Mouse (Mus musculus) megakaryocyte, embryonic 14.5 days (primary cell): ENCODE measurements around the gene Sf3b6. TPM values are rescaled to one million over a fixed set of nuclear protein-coding genes. Genes with fewer than 3 reads are reported as not detected.
"Not testable (repeated sequence)": the region's sequence is repeated elsewhere in the genome, so short reads cannot be mapped to it uniquely, and the experiment has no call there.

Experiments used
- H3K27me3 ChIP-seq: replicated peaks from 2 replicates; pipeline ENCODE3; 2012; ENCODE audit warnings: inconsistent platforms
- H3K36me3 ChIP-seq: replicated peaks from 2 replicates; pipeline ENCODE3; 2012; ENCODE audit warnings: low read length, inconsistent platforms, mixed read lengths
- H3K4me1 ChIP-seq: 2 replicates; pipeline ENCODE4 v1.6.1; 2012; ENCODE audit warnings: inconsistent platforms
- H3K4me3 ChIP-seq: replicated peaks from 2 replicates; pipeline ENCODE3; 2012; ENCODE audit warnings: moderate library complexity, mild to moderate bottlenecking, inconsistent platforms
- H3K9me3 ChIP-seq: 2 replicates; pipeline ENCODE4 v1.6.1; 2012; ENCODE audit warnings: inconsistent platforms
- FLI1 ChIP-seq: IDR thresholded peaks from 2 replicates; pipeline ENCODE4 v1.6.1; 2012; ENCODE audit warnings: low read length, inconsistent platforms, mixed read lengths
- GATA1 ChIP-seq: IDR thresholded peaks from 3 replicates; pipeline ENCODE4 v1.6.1; 2012; ENCODE audit warnings: mixed read lengths, low read length, inconsistent platforms, borderline replicate concordance
- polyA plus RNA-seq: library from polyadenylated mRNA; stranded (reverse); fragments of >175 nt; gene quantifications from 2 replicates; pipeline ENCODE4 v1.2.3, GENCODE M21; 2012; ENCODE audit warnings: low replicate concordance; ENCODE audit not compliant: insufficient read depth

Sf3b6 gene
- 15.8 TPM in 1 of 2 replicates, not detected in the other for polyA plus RNA-seq

DNA sequence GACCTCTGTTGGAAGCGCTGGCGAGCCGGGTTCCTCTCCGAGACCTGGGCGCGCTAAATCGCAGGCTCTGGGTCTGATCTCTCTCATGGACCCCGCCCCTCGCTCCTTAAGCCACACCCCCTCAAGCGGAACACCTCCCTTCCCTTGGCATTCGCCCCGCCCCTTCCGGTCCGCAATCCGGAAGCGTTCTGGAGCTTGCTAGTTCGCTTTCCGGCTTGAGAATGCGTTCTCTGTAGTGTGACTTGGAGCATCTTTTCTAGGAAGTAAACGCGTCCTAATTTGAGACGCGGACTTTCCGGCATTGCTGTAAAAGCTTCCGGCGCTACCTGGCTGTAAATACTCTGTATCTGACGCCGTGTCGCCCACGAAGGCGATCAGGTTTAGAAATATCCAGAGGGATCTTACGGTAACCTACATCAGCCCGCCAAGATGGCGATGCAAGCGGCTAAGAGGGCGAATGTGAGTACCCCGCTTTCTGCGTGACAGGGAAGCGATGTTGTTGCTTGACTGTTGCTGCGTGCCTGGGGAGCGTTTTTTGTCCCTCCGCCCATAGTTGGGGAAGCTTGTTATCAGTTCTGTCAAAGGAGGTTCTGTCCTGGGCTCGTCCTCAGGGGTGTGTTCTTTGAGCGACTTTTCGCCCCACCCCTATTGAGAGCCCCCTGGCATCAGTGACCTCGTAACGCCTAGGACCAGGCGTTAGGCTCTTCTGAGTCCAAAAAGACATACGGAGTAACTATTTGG, at the start of gene Sf3b6:
Sf3b6 (plus strand) TSS at position 184 of the 741 bp plus-strand sequence.
- Histone ChIP-seq H3K4me1 (peaks cover 36% of the 10 kb centered on the region), H3K9me3 (no peaks in the 10 kb centered on the region), H3K36me3 (peaks cover 32% of the 10 kb centered on the region), H3K4me3 (peak within 1 kb of the TSS; percentile 100), H3K27me3 (peaks cover 5% of the 10 kb centered on the region)
- peak; percentile 94 for TF ChIP-seq FLI1
- no peak for TF ChIP-seq GATA1

DNA sequence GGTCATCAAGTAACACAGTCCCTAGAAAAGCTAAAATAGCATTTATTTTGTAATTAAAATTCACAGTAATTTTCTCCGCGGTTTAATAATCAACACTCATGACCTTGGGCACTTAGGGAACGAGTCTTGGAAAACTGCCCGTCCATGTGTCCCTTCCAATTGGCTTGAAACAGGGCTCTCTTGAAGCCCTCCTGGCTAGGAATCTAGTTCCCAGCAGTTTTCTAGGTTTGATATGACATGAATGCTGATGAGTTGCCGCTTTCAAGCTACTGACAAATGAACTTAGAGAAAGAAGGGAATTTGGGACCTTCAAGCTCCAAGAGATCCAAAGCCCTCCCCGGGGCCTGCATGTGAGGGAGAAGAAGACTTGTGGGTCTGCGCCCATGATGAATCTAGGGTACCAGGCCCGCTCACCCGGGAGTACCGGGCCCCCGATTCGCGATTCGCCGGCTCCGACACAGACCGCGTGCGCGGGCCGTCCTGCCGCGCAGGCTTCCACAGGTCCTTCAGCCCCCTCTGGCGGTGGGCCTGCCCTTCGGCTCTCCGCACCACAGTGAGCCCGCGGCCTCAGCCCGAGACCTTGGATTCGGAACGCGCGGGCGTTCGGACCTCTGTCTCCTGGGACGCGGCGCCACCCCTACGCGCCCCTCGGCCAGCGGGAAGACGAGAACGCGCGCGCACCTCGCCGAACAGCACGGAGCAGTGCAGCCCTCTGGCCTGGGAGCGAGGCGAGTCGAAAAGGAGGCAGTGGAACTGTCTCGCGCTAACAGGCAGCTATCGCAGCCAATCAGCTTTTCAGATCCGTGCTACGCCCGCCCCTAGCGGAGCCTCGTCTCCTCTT, 48.6 kb upstream of the Sf3b6 start, which contains the start of the genes Pfn4 and Fam228b:
Pfn4 (plus strand) TSS at position 531 of the 841 bp plus-strand sequence.
Fam228b (minus strand) TSS at position 776 of the 841 bp plus-strand sequence.
- peaks cover 4% of the 10 kb centered on the region for H3K36me3 ChIP-seq
- TF ChIP-seq GATA1 (no peak), FLI1 (no peak)
- H3K27me3 ChIP-seq = no peaks in the 10 kb centered on the region
- H3K4me1 ChIP-seq = peaks cover 21% of the 10 kb centered on the region
- peak within 1 kb of the TSS; percentile 98 for H3K4me3 ChIP-seq
- peaks cover 3% of the 10 kb centered on the region; the same call in 1 of the 2 replicates for H3K9me3 ChIP-seq

DNA sequence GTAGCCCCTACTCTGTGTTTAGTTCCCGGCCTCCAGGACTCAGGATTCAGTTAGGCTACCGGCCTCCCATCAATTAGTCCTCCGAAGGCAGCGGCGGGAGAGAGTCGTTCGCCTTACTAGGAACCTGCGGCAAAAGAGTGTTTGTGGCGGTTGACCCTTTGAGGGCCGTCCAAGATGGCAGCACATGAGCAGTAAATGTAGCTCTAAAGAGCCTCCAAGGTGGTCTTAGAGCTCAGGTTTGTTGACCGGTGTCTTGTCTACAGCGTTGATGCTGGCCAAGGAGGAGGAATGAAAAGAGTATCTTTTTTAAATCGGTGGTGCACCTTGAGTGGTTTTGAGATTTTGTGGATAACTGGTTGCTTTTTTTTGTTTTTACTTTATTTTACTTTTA, 48.0 kb upstream of the Sf3b6 start:
- peaks cover 27% of the 10 kb centered on the region for H3K4me1 ChIP-seq
- TF ChIP-seq GATA1 = no peak
- TF ChIP-seq FLI1 = no peak
- peak overlapping the region; percentile 98 for H3K4me3 ChIP-seq
- peaks cover 3% of the 10 kb centered on the region; the same call in 1 of the 2 replicates for H3K9me3 ChIP-seq
- no peaks in the 10 kb centered on the region for H3K27me3 ChIP-seq
- peaks cover 4% of the 10 kb centered on the region for H3K36me3 ChIP-seq

DNA sequence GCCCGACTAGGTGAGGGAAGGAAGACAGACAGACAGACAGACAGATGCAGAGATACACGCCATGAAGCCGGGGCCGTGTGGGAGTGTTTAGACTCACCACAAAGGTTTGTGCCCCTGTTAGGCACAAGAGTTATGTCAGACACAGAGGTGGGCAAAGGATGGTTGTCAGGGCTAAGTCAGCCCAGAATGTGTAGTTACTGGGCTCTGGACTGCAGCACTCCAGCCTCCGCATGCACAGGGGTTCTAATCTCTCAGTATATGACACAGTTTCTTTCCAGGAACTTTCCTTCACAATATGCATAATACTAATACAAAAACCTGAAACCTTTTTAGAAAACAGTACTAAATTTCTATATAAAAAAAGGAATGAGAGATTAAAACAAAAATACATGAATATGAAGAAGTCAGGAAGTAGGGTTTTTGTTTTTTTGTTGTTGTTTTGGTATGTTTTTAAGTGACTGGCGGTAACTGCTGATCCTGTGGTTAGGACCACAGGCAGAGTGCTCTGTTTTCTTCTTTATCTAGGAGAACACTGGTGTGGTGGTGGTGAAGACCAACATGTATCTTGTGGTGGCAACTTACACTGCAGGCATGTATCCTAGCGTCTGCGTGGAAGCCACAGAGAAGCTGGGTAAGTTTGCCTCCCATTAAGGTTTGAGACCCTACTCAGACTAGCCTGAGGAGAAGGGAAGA, 42.3 kb upstream of the Sf3b6 start:
- Histone ChIP-seq H3K9me3 (peaks cover 3% of the 10 kb centered on the region; the same call in 1 of the 2 replicates), H3K36me3 (peaks cover 8% of the 10 kb centered on the region), H3K4me3 (peak overlapping the region; percentile 88), H3K27me3 (no peaks in the 10 kb centered on the region), H3K4me1 (peaks cover 57% of the 10 kb centered on the region)
- no peak; the same call in 2 of the 3 replicates for TF ChIP-seq GATA1

DNA sequence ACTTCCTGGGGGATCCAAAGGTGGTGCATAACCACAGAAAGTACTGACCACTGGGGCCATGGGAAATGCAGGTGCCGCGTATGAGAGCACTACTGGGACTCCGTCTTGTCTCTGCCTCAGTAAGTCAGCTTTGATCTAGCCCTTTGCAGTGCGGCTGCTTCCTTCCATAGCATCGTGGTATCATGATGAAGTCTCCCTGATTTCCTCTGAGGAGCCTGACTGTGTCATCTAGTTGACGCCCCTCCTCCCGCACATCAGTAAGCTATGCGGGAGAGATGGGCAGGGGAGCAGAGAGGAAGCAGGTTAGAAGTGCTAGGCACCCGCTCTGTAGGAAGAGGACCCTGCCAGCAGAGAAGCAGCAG, 41.8 kb upstream of the Sf3b6 start:
- H3K9me3 ChIP-seq = peaks cover 3% of the 10 kb centered on the region; the same call in 1 of the 2 replicates
- H3K36me3 ChIP-seq = peaks cover 8% of the 10 kb centered on the region
- no peak for TF ChIP-seq FLI1
- no peaks in the 10 kb centered on the region for H3K27me3 ChIP-seq
- peak overlapping the region; percentile 88 for H3K4me3 ChIP-seq
- H3K4me1 ChIP-seq = peaks cover 57% of the 10 kb centered on the region

DNA sequence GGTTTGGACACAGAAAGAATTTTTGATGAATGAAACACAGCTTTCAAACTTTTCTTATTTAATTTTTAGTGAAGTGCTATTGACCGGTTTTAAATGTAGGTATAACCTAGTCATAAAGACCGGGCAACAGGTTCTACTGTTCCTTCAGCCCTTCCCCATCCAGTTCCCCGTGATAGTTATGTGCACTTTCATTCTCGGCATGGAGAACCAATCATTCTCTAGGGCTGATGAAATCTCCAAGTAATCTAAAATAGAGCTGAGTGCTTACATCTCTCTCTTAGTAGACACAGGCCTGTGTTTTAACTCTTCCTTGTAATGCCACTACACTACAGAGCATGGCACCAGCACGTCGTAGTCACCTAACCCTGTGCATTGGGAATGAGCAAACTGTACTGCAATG, 39.6 kb upstream of the Sf3b6 start:
- H3K4me1 ChIP-seq = peaks cover 59% of the 10 kb centered on the region
- peaks cover 2% of the 10 kb centered on the region for H3K27me3 ChIP-seq
- H3K9me3 ChIP-seq = peaks cover 2% of the 10 kb centered on the region; the same call in 1 of the 2 replicates
- TF ChIP-seq FLI1 (no peak), GATA1 (no peak)
- no peak overlapping the region for H3K4me3 ChIP-seq
- peaks cover 6% of the 10 kb centered on the region for H3K36me3 ChIP-seq

DNA sequence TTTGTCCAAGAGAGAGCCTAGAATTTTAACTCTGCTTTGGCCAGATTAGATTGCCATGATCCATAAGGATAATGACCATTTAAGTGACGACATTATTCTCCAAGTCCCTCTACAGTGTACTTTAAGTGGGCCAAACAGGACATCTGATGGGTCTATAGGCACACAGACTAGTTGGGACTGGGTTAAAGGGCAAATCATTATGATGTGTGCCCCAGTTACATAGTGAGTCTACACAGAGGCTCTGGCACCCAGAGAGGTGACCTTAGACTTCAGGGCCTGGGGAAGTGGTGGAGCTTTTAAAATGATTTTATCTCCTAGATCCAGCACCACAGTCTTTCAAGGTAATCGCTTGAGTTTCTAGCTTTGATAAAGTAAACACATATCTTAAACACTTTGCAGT, 37.1 kb upstream of the Sf3b6 start:
- TF ChIP-seq FLI1 (no peak), GATA1 (no peak)
- peaks cover 4% of the 10 kb centered on the region for H3K36me3 ChIP-seq
- peaks cover 54% of the 10 kb centered on the region for H3K4me1 ChIP-seq
- H3K4me3 ChIP-seq = no peak overlapping the region
- H3K27me3 ChIP-seq = peaks cover 2% of the 10 kb centered on the region
- peaks cover 14% of the 10 kb centered on the region for H3K9me3 ChIP-seq

DNA sequence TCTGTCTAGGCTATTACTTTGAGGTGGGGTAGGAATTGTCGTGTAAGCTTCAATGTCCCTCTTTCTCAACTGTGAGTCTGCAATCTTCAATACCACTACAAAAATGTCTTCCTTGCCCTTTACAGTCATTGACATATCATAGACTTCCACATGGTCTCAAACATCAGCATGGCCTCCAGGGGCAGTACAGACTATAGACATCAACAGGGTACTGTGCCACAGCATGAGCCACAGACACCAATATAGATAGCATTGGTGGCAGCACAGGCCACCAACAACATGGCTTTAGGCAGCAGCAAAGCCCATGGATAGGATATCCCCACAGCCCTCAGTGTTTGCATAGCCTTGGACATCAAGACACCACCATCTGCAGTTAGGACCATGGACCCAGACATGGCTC, 36.1 kb upstream of the Sf3b6 start:
- peaks cover 14% of the 10 kb centered on the region for H3K9me3 ChIP-seq
- H3K27me3 ChIP-seq = peaks cover 2% of the 10 kb centered on the region
- H3K36me3 ChIP-seq = peaks cover 4% of the 10 kb centered on the region
- H3K4me1 ChIP-seq = peaks cover 43% of the 10 kb centered on the region
- peak overlapping the region; percentile 26 for H3K4me3 ChIP-seq
- TF ChIP-seq FLI1 (no peak), GATA1 (no peak)

DNA sequence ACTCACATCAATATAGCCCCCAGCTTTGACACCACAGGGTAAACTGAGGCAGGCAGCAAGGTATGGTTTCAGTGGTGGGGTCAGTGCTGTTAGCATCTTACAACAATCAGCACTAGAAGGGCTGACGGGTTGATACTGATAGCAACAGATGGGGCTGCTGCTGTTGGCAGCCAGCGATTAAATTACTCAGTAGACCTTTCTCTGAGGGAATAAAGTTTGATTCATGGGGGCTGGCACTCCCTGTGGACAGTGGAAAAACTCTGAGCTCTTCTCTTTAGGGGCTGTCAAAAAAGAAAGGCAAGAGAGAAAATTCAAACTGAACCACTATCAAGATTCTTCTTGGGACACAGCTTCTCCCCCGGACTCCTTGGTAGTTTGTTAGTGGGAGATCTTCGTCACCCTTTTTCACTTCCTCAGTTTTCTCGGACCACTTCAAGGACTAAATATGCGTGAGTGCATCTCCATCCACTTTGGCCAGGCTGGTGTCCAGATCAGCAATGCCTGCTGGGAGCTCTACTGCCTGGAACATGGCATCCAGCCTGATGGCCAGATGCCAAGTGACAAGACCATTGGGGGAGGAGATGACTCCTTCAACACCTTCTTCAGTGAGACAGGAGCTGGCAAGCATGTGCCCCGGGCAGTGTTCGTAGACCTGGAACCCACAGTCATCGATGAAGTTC, 35.5 kb upstream of the Sf3b6 start:
- not testable (repeated sequence) for H3K27me3 ChIP-seq, H3K36me3 ChIP-seq
- H3K4me3 ChIP-seq = peak overlapping the region; percentile 26
- peaks cover 14% of the 10 kb centered on the region for H3K9me3 ChIP-seq
- H3K4me1 ChIP-seq = peaks cover 37% of the 10 kb centered on the region
